Comparison of ENCODE assay signal across 23 mouse cellular contexts in genomic region chr5:126973425-126973824, GRCm38 (mm10).
DNase-seq lines count a peak whose midpoint lies in the region; ATAC-seq lines count a peak whose summit lies in the region.
"Had no signal": no experiment of that assay in that cellular context is flagged by ENCODE, and none has a peak within 500 bp of the region (broad histone marks: within the 10 kb centered on the region; RNA-seq: fewer than 3 reads in every experiment).

No protein-coding gene starts in this region.

- H3K36me3 ChIP-seq in forebrain, embryonic 14.5 days (ENCODE audit: control insufficient read depth, insufficient read depth, low read length): no peaks in the 10 kb centered on the region
- H3K36me3 ChIP-seq in forebrain, embryonic 12.5 days (replicated peaks): no peaks in the 10 kb centered on the region
- H3K36me3 ChIP-seq: embryonic facial prominence, embryonic 10.5 days; heart, embryonic 15.5 days; hindbrain, embryonic 13.5 days; kidney, embryonic 15.5 days; liver, embryonic 15.5 days; lung, embryonic 15.5 days had no signal

- H3K4me3 ChIP-seq in forebrain, embryonic 14.5 days (ENCODE audit: low read depth, low read length): no peak overlapping the region
- H3K4me3 ChIP-seq in forebrain, embryonic 12.5 days (replicated peaks): no peak overlapping the region
- H3K4me3 ChIP-seq: embryonic facial prominence, embryonic 10.5 days; heart, embryonic 15.5 days; hindbrain, embryonic 13.5 days; kidney, embryonic 15.5 days; liver, embryonic 15.5 days; lung, embryonic 15.5 days had no signal

- peaks cover 4% of the 10 kb centered on the region; the same call in 1 of the 2 replicates for H3K4me1 ChIP-seq in forebrain, embryonic 14.5 days (ENCODE audit: control insufficient read depth, insufficient read depth, low read length)
- no peaks in the 10 kb centered on the region; the same call in 1 of the 2 replicates for H3K4me1 ChIP-seq in forebrain, embryonic 12.5 days
- H3K4me1 ChIP-seq: embryonic facial prominence, embryonic 10.5 days; heart, embryonic 15.5 days; hindbrain, embryonic 13.5 days; kidney, embryonic 15.5 days; liver, embryonic 15.5 days had no signal

- no peak overlapping the region for H3K4me2 ChIP-seq in forebrain, embryonic 14.5 days (ENCODE audit: low read length)
- H3K4me2 ChIP-seq in forebrain, embryonic 12.5 days: no peak overlapping the region
- H3K4me2 ChIP-seq: heart, embryonic 15.5 days; hindbrain, embryonic 13.5 days; kidney, embryonic 15.5 days; liver, embryonic 15.5 days; lung, embryonic 15.5 days had no signal

- H3K9me3 ChIP-seq in forebrain, embryonic 14.5 days (replicated peaks; ENCODE audit: control insufficient read depth, low read length): no peaks in the 10 kb centered on the region
- no peaks in the 10 kb centered on the region for H3K9me3 ChIP-seq in forebrain, embryonic 12.5 days
- H3K9me3 ChIP-seq: heart, embryonic 15.5 days; kidney, embryonic 15.5 days; lung, embryonic 15.5 days had no signal

- 7% methylated on average over 3 of the region's 3 CpGs for WGBS in forebrain, embryonic 14.5 days
- 10% methylated on average over 3 of the region's 3 CpGs for WGBS in forebrain, embryonic 12.5 days

- H3K27me3 ChIP-seq in forebrain, embryonic 14.5 days (replicated peaks; ENCODE audit: control insufficient read depth, insufficient read depth, low read length): no peaks in the 10 kb centered on the region
- no peaks in the 10 kb centered on the region for H3K27me3 ChIP-seq in forebrain, embryonic 12.5 days
- H3K27me3 ChIP-seq: heart, embryonic 15.5 days; hindbrain, embryonic 13.5 days; kidney, embryonic 15.5 days; liver, embryonic 15.5 days; lung, embryonic 15.5 days had no signal

- DNase-seq in forebrain, embryonic 14.5 days (ENCODE audit: low spot score): peak; percentile 53
- peak; percentile 24 for DNase-seq in layer of hippocampus, adult 9-11 months
- DNase-seq in layer of hippocampus, postnatal 14 days (ENCODE audit: low spot score in 2 of 2): no peak
- DNase-seq in brain, adult 2 months (ENCODE audit: low read depth, low spot score): peak; percentile 83
- DNase-seq in left cerebral cortex, postnatal 14 days (ENCODE audit: low spot score in 2 of 2): peak; percentile 25 to 37
- no peak for DNase-seq in gastrocnemius, postnatal 36 days
- DNase-seq: adrenal gland, postnatal 25 days; cerebellum, adult 11-12 months; cerebellum, postnatal 10 days; gastrocnemius, postnatal 14 days; heart, postnatal 36 days; kidney, adult 11 months; kidney, postnatal 36 days; liver; lung, postnatal 4 days; midbrain, embryonic 14.5 days had no signal

- no peak overlapping the region for H3K9ac ChIP-seq in forebrain, embryonic 14.5 days (ENCODE audit: low read length)
- no peak overlapping the region for H3K9ac ChIP-seq in forebrain, embryonic 12.5 days
- H3K9ac ChIP-seq: heart, embryonic 15.5 days; hindbrain, embryonic 13.5 days; kidney, embryonic 15.5 days; liver, embryonic 15.5 days; lung, embryonic 15.5 days had no signal

- no peak for ATAC-seq in forebrain, embryonic 14.5 days
- no peak for ATAC-seq in forebrain, embryonic 12.5 days (ENCODE audit: low FRiP score)

- intact Hi-C loops in left cerebral cortex, postnatal 14 days (cut with DNase I): no loop called here
- intact Hi-C loops in gastrocnemius, postnatal 36 days (cut with DNase I): no loop called here

- H3K27ac ChIP-seq in forebrain, embryonic 14.5 days (ENCODE audit: low read depth, low read length): no peak overlapping the region
- H3K27ac ChIP-seq in forebrain, embryonic 12.5 days: no peak overlapping the region
- H3K27ac ChIP-seq: embryonic facial prominence, embryonic 10.5 days; heart, embryonic 15.5 days; hindbrain, embryonic 13.5 days; kidney, embryonic 15.5 days; liver, embryonic 15.5 days; lung, embryonic 15.5 days had no signal

Comparison
In these comparisons a context has a peak if more than half of its experiments do, and no peak if none do; other contexts are left out.
1. DNase-seq: peak in forebrain, embryonic 14.5 days (single experiment), layer of hippocampus, adult 9-11 months (single experiment), brain, adult 2 months (single experiment) and left cerebral cortex, postnatal 14 days (2 of 2); none in layer of hippocampus, postnatal 14 days (0 of 2) and gastrocnemius, postnatal 36 days (0 of 2).